Mouse (Mus musculus) G1E (cell line): ENCODE results near the gene Cyp2s1.

Experiments
- CTCF ChIP-seq: IDR thresholded peaks from 2 replicates; pipeline ENCODE4 v1.5.1; 2012; ENCODE audit warnings: low read depth, low read length, inconsistent platforms, mixed read lengths
- GATA1 ChIP-seq: IDR thresholded peaks from 2 replicates; pipeline ENCODE4 v1.6.1; 2012; ENCODE audit warnings: borderline replicate concordance, low read length, inconsistent platforms, mixed read lengths
- POLR2AphosphoS5 ChIP-seq: IDR thresholded peaks from 2 replicates; pipeline ENCODE4 v1.6.1; 2012; ENCODE audit warnings: low read depth, low read length, inconsistent platforms; ENCODE audit not compliant: insufficient replicate concordance

GRCm38 (mm10) chr7:25754738-25755467, 61.8 kb downstream of the Cyp2s1 start, which contains the start of gene Hnrnpul1:
- TF ChIP-seq CTCF (no peak), POLR2AphosphoS5 (no peak), GATA1 (no peak)
